Mouse (Mus musculus): ENCODE data around the gene Sgo1. TPM values are rescaled to one million over a fixed set of nuclear protein-coding genes. Genes with fewer than 3 reads are reported as not detected.
A peak's percentile ranks its signal among the peaks of the same experiment; 100 is the strongest.

The Sgo1 gene
- total and polyA plus RNA-seq, 3 experiments = 12.6 to 21.4 TPM; not detected in 1

- no peaks in the 10 kb centered on the region for H3K9me3 ChIP-seq (replicated peaks; ENCODE audit: insufficient read depth, low read length)
- H3K27ac ChIP-seq (ENCODE audit: control insufficient read depth, low read depth, low read length) = no peak overlapping the region
- H3K4me1 ChIP-seq (ENCODE audit: control insufficient read depth in 1 of 2, insufficient read depth in 2 of 2, low read length in 2 of 2) = no peaks in the 10 kb centered on the region
- TF ChIP-seq ZC3H11A (IDR thresholded peaks at IDR 0.05; ENCODE audit: low read depth, low read length) = peak; percentile 78
- peak; percentile 73 for TF ChIP-seq RAD21 (IDR thresholded peaks at IDR 0.05; ENCODE audit: low read depth, low read length)
- TF ChIP-seq CTCF (IDR thresholded peaks at IDR 0.05 in 2 of 3, conservative IDR thresholded peaks at IDR 0.05 in 1 of 3; ENCODE audit: control insufficient read depth in 1 of 3, insufficient read depth in 1 of 3, low read depth in 2 of 3, low read length in 3 of 3, poor library complexity in 1 of 3, severe bottlenecking in 1 of 3) = peak; percentile 29 to 80 (median 36); a peak in 5 of 6 replicates
- peak; percentile 87 for TF ChIP-seq SMC3 (IDR thresholded peaks at IDR 0.05; ENCODE audit: low read depth, low read length)
- TF ChIP-seq CHD2 (IDR thresholded peaks at IDR 0.05; ENCODE audit: low read length) = no peak
- TF ChIP-seq MXI1 (IDR thresholded peaks at IDR 0.05; ENCODE audit: low read depth, low read length) = no peak
- peak; percentile 70 for DNase-seq (ENCODE audit: low read depth, low spot score)
- H3K79me2 ChIP-seq (ENCODE audit: control insufficient read depth, insufficient read depth, low read length, poor library complexity) = peaks cover 1% of the 10 kb centered on the region; the same call in 1 of the 2 replicates
- H3K36me3 ChIP-seq (ENCODE audit: control insufficient read depth in 1 of 2, insufficient read depth in 2 of 2, low read length in 2 of 2) = peaks cover 0 to 3% of the 10 kb centered on the region in 2 experiments; a peak in 1 of 4 replicates
- H3K4me3 ChIP-seq (ENCODE audit: control insufficient read depth in 1 of 2, insufficient read depth in 1 of 2, low read depth in 2 of 2, low read length in 2 of 2) = no peak overlapping the region
- no peak overlapping the region for H3K9ac ChIP-seq (ENCODE audit: control insufficient read depth, low read depth, low read length, poor library complexity, severe bottlenecking)
- no peaks in the 10 kb centered on the region for H3K27me3 ChIP-seq (ENCODE audit: control insufficient read depth in 1 of 2, insufficient read depth in 2 of 2, low read length in 2 of 2)
These were observed 4.9 kb upstream of the Sgo1 start for GRCm38 (mm10) chr17:53694039-53694438.

GRCm38 (mm10) chr17:53689946-53690345, 813 bp upstream of the Sgo1 start:
- Histone ChIP-seq H3K27me3 (ENCODE audit: control insufficient read depth in 1 of 2, insufficient read depth in 2 of 2, low read length in 2 of 2) (no peaks in the 10 kb centered on the region), H3K79me2 (ENCODE audit: control insufficient read depth, insufficient read depth, low read length, poor library complexity) (peaks cover 14% of the 10 kb centered on the region), H3K9me3 (replicated peaks; ENCODE audit: insufficient read depth, low read length) (no peaks in the 10 kb centered on the region), H3K27ac (ENCODE audit: control insufficient read depth, low read depth, low read length) (peak overlapping the region; percentile 93), H3K9ac (ENCODE audit: control insufficient read depth, low read depth, low read length, poor library complexity, severe bottlenecking) (peak overlapping the region; percentile 77), H3K36me3 (ENCODE audit: control insufficient read depth in 1 of 2, insufficient read depth in 2 of 2, low read length in 2 of 2) (peaks cover 2 to 13% of the 10 kb centered on the region in 2 experiments; a peak in 3 of 4 replicates), H3K4me1 (ENCODE audit: control insufficient read depth in 1 of 2, insufficient read depth in 2 of 2, low read length in 2 of 2) (peaks cover 6 to 7% of the 10 kb centered on the region in 2 experiments; a peak in 3 of 4 replicates), H3K4me3 (ENCODE audit: control insufficient read depth in 1 of 2, insufficient read depth in 1 of 2, low read depth in 2 of 2, low read length in 2 of 2) (peak overlapping the region; percentile 68 to 70)
- DNase-seq (ENCODE audit: low read depth, low spot score) = peak; percentile 70
- TF ChIP-seq RCOR1 (IDR thresholded peaks at IDR 0.05; ENCODE audit: low read depth, low read length) (no peak), CHD1 (IDR thresholded peaks at IDR 0.05; ENCODE audit: low read depth, low read length) (0 out of 2 replicates have a peak, but pooled peaks have one; percentile 87), UBTF (IDR thresholded peaks at IDR 0.05; ENCODE audit: borderline replicate concordance, insufficient read depth, low read depth, low read length) (no peak)

- Histone ChIP-seq H3K27ac (ENCODE audit: control insufficient read depth, low read depth, low read length) (peak overlapping the region; percentile 41; the same call in 1 of the 2 replicates), H3K36me3 (ENCODE audit: control insufficient read depth in 1 of 2, insufficient read depth in 2 of 2, low read length in 2 of 2) (peaks cover 6 to 17% of the 10 kb centered on the region in 2 experiments), H3K27me3 (ENCODE audit: control insufficient read depth in 1 of 2, insufficient read depth in 2 of 2, low read length in 2 of 2) (no peaks in the 10 kb centered on the region), H3K9ac (ENCODE audit: control insufficient read depth, low read depth, low read length, poor library complexity, severe bottlenecking) (peak overlapping the region; percentile 84), H3K4me3 (ENCODE audit: control insufficient read depth in 1 of 2, insufficient read depth in 1 of 2, low read depth in 2 of 2, low read length in 2 of 2) (peak overlapping the region; percentile 67 to 87), H3K79me2 (ENCODE audit: control insufficient read depth, insufficient read depth, low read length, poor library complexity) (peaks cover 17% of the 10 kb centered on the region), H3K4me1 (ENCODE audit: control insufficient read depth in 1 of 2, insufficient read depth in 2 of 2, low read length in 2 of 2) (peaks cover 7 to 9% of the 10 kb centered on the region in 2 experiments; a peak in 3 of 4 replicates), H3K9me3 (replicated peaks; ENCODE audit: insufficient read depth, low read length) (no peaks in the 10 kb centered on the region)
- peak; percentile 71 for DNase-seq (ENCODE audit: low read depth, low spot score)
- TF ChIP-seq ETS1 (IDR thresholded peaks at IDR 0.05; ENCODE audit: low read depth, low read length) (no peak), TBP (IDR thresholded peaks at IDR 0.05; ENCODE audit: low read depth, low read length) (0 out of 2 replicates have a peak, but pooled peaks have one; percentile 33), ZKSCAN1 (IDR thresholded peaks at IDR 0.05; ENCODE audit: low read depth, low read length) (no peak), MAZ (IDR thresholded peaks at IDR 0.05; ENCODE audit: low read depth, low read length) (no peak), TAL1 (IDR thresholded peaks at IDR 0.05; ENCODE audit: low read length) (no peak), ELF1 (IDR thresholded peaks at IDR 0.05; ENCODE audit: low read depth, low read length) (no peak)
These were observed 812 bp downstream of the Sgo1 start for GRCm38 (mm10) chr17:53688321-53688720.
